Mouse (Mus musculus): Measurements from ENCODE around the gene Nav2. TPM values are rescaled to one million over a fixed set of nuclear protein-coding genes. Genes with fewer than 3 reads are reported as not detected.
A peak's percentile ranks its signal among the peaks of the same experiment; 100 is the strongest.

Nav2 gene
- polyA plus RNA-seq, 1 experiment from 2014 or later, result 28.1 TPM

GRCm38 (mm10) chr7:49190231-49190985 lies 281.9 kb downstream of the Nav2 start:
- 69% methylated on average over 4 of the region's 4 CpGs for WGBS
- no peaks in the 10 kb centered on the region for H3K36me3 ChIP-seq
- no peak overlapping the region for H3K27ac ChIP-seq (ENCODE audit: poor library complexity, severe bottlenecking)
- H3K9ac ChIP-seq, result no peak overlapping the region
- no peak overlapping the region for H3K4me2 ChIP-seq
- peaks cover 29% of the 10 kb centered on the region for H3K4me1 ChIP-seq (replicated peaks)
- no peaks in the 10 kb centered on the region for H3K27me3 ChIP-seq (replicated peaks)
- H3K4me3 ChIP-seq, result no peak overlapping the region
- ATAC-seq (ENCODE audit: insufficient number of reproducible peaks, low FRiP score), result no peak
- no peaks in the 10 kb centered on the region for H3K9me3 ChIP-seq (replicated peaks)

GRCm38 (mm10) chr7:49191081-49191678 lies 282.7 kb downstream of the Nav2 start:
- peaks cover 29% of the 10 kb centered on the region for H3K4me1 ChIP-seq (replicated peaks)
- no peaks in the 10 kb centered on the region for H3K36me3 ChIP-seq
- ATAC-seq (ENCODE audit: insufficient number of reproducible peaks, low FRiP score), result no peak
- H3K4me3 ChIP-seq, result no peak overlapping the region
- H3K27me3 ChIP-seq (replicated peaks), result no peaks in the 10 kb centered on the region
- H3K27ac ChIP-seq (ENCODE audit: poor library complexity, severe bottlenecking), result no peak overlapping the region
- no peaks in the 10 kb centered on the region for H3K9me3 ChIP-seq (replicated peaks)
- H3K4me2 ChIP-seq, result no peak overlapping the region
- 49% methylated on average over 7 of the region's 7 CpGs for WGBS
- no peak overlapping the region for H3K9ac ChIP-seq

- Histone ChIP-seq H3K4me2 (no peak overlapping the region), H3K4me3 (no peak overlapping the region), H3K9me3 (replicated peaks) (no peaks in the 10 kb centered on the region), H3K4me1 (replicated peaks) (peaks cover 27% of the 10 kb centered on the region), H3K36me3 (no peaks in the 10 kb centered on the region), H3K9ac (no peak overlapping the region), H3K27ac (ENCODE audit: poor library complexity, severe bottlenecking) (no peak overlapping the region), H3K27me3 (replicated peaks) (no peaks in the 10 kb centered on the region)
- whole genome bisulfite sequencing, result 59% methylated on average over 2 of the region's 2 CpGs
- no peak for ATAC-seq (ENCODE audit: insufficient number of reproducible peaks, low FRiP score)
Observed at GRCm38 (mm10) chr7:49192061-49192695, 283.7 kb downstream of the Nav2 start.

GRCm38 (mm10) chr7:49195711-49196147 lies 287.2 kb downstream of the Nav2 start:
- H3K4me1 ChIP-seq (replicated peaks), result peaks cover 23% of the 10 kb centered on the region
- H3K27ac ChIP-seq (ENCODE audit: poor library complexity, severe bottlenecking), result no peak overlapping the region
- H3K9me3 ChIP-seq (replicated peaks), result no peaks in the 10 kb centered on the region
- H3K36me3 ChIP-seq, result no peaks in the 10 kb centered on the region
- no peaks in the 10 kb centered on the region for H3K27me3 ChIP-seq (replicated peaks)
- no peak for ATAC-seq (ENCODE audit: insufficient number of reproducible peaks, low FRiP score)
- no peak overlapping the region for H3K4me2 ChIP-seq
- no peak overlapping the region for H3K4me3 ChIP-seq
- H3K9ac ChIP-seq, result no peak overlapping the region
- 31% methylated on average over 5 of the region's 5 CpGs for WGBS

- H3K4me1 ChIP-seq (replicated peaks), result peaks cover 10% of the 10 kb centered on the region; the same call in 1 of the 2 replicates
Observed at GRCm38 (mm10) chr7:49199366-49199765, 290.9 kb downstream of the Nav2 start.

GRCm38 (mm10) chr7:49200270-49200669 lies 291.8 kb downstream of the Nav2 start:
- H3K27ac ChIP-seq (ENCODE audit: poor library complexity, severe bottlenecking), result no peak overlapping the region

More at GRCm38 (mm10) chr7:49199366-49199765, 290.9 kb downstream of the Nav2 start:
- 0 out of 2 replicates have a peak, but pooled peaks cover 7% of the 10 kb centered on the region for H3K27me3 ChIP-seq (replicated peaks)
- H3K4me2 ChIP-seq, result no peak overlapping the region
- no peak overlapping the region for H3K27ac ChIP-seq (ENCODE audit: poor library complexity, severe bottlenecking)
- H3K4me3 ChIP-seq, result no peak overlapping the region
- ATAC-seq (ENCODE audit: insufficient number of reproducible peaks, low FRiP score), result no peak
- no peaks in the 10 kb centered on the region for H3K9me3 ChIP-seq (replicated peaks)
- 33% methylated on average over 6 of the region's 6 CpGs for WGBS
- no peak overlapping the region for H3K9ac ChIP-seq
- no peaks in the 10 kb centered on the region for H3K36me3 ChIP-seq

GRCm38 (mm10) chr7:49202971-49203370 lies 294.5 kb downstream of the Nav2 start:
- peaks cover 17% of the 10 kb centered on the region for H3K4me1 ChIP-seq (replicated peaks)
- no peak overlapping the region for H3K4me2 ChIP-seq
- no peaks in the 10 kb centered on the region for H3K9me3 ChIP-seq (replicated peaks)
- WGBS, result 43% methylated on average over 4 of the region's 4 CpGs
- H3K9ac ChIP-seq, result 0 out of 2 replicates have a peak overlapping the region, but pooled peaks have one; percentile 14
- H3K27me3 ChIP-seq (replicated peaks), result 0 out of 2 replicates have a peak, but pooled peaks cover 7% of the 10 kb centered on the region
- no peak overlapping the region for H3K4me3 ChIP-seq
- no peak for ATAC-seq (ENCODE audit: insufficient number of reproducible peaks, low FRiP score)
- no peak overlapping the region for H3K27ac ChIP-seq (ENCODE audit: poor library complexity, severe bottlenecking)
- no peaks in the 10 kb centered on the region for H3K36me3 ChIP-seq

More at GRCm38 (mm10) chr7:49200270-49200669, 291.8 kb downstream of the Nav2 start:
- Histone ChIP-seq H3K36me3 (no peaks in the 10 kb centered on the region), H3K27me3 (replicated peaks) (0 out of 2 replicates have a peak, but pooled peaks cover 7% of the 10 kb centered on the region), H3K9ac (no peak overlapping the region), H3K9me3 (replicated peaks) (no peaks in the 10 kb centered on the region), H3K4me1 (replicated peaks) (peaks cover 10% of the 10 kb centered on the region; the same call in 1 of the 2 replicates), H3K4me2 (no peak overlapping the region), H3K4me3 (no peak overlapping the region)
- ATAC-seq (ENCODE audit: insufficient number of reproducible peaks, low FRiP score), result no peak
- WGBS, result 74% methylated on average over 6 of the region's 6 CpGs

- 85% methylated on average over 3 of the region's 3 CpGs for WGBS
- H3K4me1 ChIP-seq (replicated peaks), result peaks cover 17% of the 10 kb centered on the region
- no peak overlapping the region for H3K27ac ChIP-seq (ENCODE audit: poor library complexity, severe bottlenecking)
- no peak overlapping the region for H3K4me2 ChIP-seq
- H3K36me3 ChIP-seq, result no peaks in the 10 kb centered on the region
- ATAC-seq (ENCODE audit: insufficient number of reproducible peaks, low FRiP score), result no peak
- no peak overlapping the region for H3K4me3 ChIP-seq
- H3K9me3 ChIP-seq (replicated peaks), result no peaks in the 10 kb centered on the region
- no peak overlapping the region for H3K9ac ChIP-seq
- 0 out of 2 replicates have a peak, but pooled peaks cover 7% of the 10 kb centered on the region for H3K27me3 ChIP-seq (replicated peaks)
Observed at GRCm38 (mm10) chr7:49204856-49205255, 296.3 kb downstream of the Nav2 start.

- Histone ChIP-seq H3K9me3 (replicated peaks) (no peaks in the 10 kb centered on the region), H3K4me1 (replicated peaks) (peaks cover 17% of the 10 kb centered on the region), H3K4me2 (no peak overlapping the region), H3K4me3 (no peak overlapping the region), H3K9ac (no peak overlapping the region), H3K27me3 (replicated peaks) (0 out of 2 replicates have a peak, but pooled peaks cover 7% of the 10 kb centered on the region), H3K27ac (ENCODE audit: poor library complexity, severe bottlenecking) (no peak overlapping the region), H3K36me3 (no peaks in the 10 kb centered on the region)
- no peak for ATAC-seq (ENCODE audit: insufficient number of reproducible peaks, low FRiP score)
- WGBS, result 71% methylated on average over 1 of the region's 1 CpGs
Observed at GRCm38 (mm10) chr7:49205551-49205950, 297.0 kb downstream of the Nav2 start.

GRCm38 (mm10) chr7:49206775-49207676 lies 298.5 kb downstream of the Nav2 start:
- Histone ChIP-seq H3K4me3 (no peak overlapping the region), H3K9me3 (replicated peaks) (no peaks in the 10 kb centered on the region), H3K9ac (no peak overlapping the region), H3K27ac (ENCODE audit: poor library complexity, severe bottlenecking) (no peak overlapping the region), H3K36me3 (no peaks in the 10 kb centered on the region), H3K4me2 (no peak overlapping the region), H3K4me1 (replicated peaks) (peaks cover 17% of the 10 kb centered on the region), H3K27me3 (replicated peaks) (0 out of 2 replicates have a peak, but pooled peaks cover 5% of the 10 kb centered on the region)
- ATAC-seq (ENCODE audit: insufficient number of reproducible peaks, low FRiP score), result no peak
- WGBS, result 52% methylated on average over 5 of the region's 5 CpGs
